Mouse (Mus musculus) embryo, embryonic 9.5 days (tissue): ENCODE data around the gene Ift27.

Experiments
- DNase-seq: peaks from one replicate; pipeline ENCODE4 v3.0.0-alpha.2; 2017; ENCODE audit errors: extremely low spot score

The Ift27 gene

DNA sequence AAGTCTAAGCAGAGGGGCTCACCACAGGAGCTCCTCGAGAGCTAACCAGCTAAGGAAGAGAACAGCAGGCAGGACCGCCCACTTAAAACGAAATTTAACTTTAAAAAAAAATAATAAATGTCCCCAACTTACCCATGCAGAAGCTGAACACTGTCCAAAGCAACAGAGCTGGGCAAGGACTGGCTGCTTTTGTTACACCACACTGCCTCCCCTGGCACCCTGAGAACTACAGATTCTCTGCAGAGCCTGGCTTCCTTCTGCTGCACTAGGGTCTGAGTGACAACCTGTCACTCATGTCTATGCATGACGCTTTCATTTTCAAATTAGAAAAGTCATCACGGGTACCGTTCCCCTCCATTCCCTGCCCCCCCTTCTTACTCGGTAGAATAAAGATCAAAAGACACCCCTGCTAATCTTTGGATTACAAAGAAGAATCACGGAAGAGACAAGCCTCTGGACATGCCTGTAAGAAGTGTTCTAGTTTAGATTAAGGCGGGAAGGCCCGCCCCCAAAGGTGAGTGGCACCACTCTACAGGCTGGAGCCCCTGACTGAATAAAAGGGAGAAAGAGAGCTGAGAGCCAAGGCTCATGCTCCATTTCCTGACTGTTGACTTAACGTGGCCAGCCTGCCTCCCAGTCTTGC is 1.5 kb downstream of the Ift27 start:
- no peak for DNase-seq

DNA sequence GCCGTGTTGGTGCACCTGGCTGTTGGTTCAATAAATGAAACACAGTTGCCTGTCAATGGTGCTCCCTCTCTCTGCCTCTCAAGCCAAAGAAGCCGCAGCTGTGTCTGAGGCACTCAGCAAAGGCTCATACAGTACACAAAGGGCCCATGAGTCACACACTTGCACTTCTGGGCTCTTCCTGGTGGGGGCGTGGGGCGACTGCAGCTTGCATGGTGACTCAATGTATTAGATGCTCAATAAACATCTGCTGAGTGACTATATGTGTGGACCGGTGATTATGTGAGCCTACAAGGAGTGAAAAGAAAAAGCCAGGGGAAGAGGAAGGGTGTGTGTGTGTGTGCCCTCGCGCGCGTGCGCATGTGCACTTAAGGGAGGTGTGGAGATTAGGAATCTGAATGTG is 2.3 kb downstream of the Ift27 start:
- DNase-seq, result no peak

DNA sequence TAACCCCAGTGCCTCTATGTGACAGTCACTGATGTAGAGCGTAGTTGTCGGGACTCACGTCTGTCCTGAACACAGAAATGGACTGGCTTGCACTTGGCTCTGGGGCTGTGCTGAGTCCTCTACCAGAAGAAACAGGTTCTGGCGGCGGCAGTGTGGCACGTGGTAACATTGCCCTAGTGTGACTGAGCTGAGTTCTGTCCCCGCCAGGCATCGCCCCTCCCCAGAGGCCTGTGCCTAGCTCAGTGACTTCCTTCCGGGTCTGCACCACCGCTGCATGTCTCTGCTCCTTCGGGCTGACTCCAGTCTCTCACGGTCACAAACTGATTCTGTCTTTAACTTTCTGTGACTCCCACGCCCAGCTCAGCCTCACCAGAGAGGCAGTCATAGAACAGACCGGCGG is 3.2 kb downstream of the Ift27 start:
- DNase-seq, result no peak

DNA sequence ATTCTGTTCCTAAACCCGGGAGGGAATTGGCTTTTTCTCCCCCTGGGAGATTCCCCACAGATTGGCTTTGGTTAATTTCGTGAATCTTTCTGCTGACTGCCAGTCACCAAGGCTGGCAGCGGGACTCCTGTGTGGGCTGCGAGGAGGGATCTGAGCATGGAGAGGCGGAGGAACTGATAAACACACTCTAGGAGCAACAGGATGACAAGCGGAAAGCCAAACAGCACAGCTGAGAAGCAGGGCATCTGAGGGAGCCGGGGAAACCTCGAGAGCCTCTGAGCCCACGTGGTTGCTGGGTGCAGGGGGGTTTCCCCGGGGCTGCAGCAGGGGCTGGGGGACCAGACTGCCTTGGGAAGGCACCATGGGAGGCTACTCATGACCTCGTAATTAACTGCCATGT is 4.3 kb downstream of the Ift27 start:
- no peak for DNase-seq

DNA sequence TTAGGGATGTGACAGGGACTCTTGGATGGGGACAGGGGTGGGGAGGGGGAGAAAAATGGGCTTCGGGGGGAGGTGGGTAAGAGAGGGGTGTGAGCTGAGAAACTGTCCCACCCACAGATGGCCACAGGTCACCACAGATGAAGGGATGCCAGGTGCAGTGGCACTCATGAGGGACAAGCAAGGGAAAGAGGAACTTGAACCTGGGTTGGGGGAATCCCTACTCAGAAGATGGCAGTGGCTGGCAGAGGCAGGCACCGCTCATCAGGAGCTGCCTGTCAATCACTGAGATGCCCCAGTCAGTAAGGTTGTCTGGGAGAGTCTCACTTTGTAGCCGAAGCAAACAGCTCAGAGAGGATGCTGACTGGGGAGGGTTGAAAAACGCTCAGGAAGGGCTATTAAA is 8.6 kb downstream of the Ift27 start:
- no peak for DNase-seq

DNA sequence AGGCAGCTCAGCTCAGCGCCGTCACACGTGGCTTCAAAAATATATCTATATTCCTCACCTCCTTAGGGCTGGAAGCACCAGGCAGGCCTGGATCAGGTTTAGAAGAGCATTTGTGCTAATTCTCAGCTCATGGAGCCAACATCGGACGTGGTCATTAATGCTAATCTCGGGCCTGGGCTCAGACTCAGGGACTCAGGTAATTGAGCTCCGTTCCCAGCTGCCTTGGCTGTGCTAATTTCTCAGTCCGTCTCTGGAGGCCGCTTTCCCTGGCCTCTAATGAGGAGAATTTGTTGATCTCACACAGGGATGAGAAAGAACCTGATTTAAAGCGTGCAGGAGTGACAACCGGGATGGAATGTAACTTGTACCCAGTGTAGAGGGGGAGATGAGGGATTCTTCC is 9.4 kb downstream of the Ift27 start:
- no peak for DNase-seq

DNA sequence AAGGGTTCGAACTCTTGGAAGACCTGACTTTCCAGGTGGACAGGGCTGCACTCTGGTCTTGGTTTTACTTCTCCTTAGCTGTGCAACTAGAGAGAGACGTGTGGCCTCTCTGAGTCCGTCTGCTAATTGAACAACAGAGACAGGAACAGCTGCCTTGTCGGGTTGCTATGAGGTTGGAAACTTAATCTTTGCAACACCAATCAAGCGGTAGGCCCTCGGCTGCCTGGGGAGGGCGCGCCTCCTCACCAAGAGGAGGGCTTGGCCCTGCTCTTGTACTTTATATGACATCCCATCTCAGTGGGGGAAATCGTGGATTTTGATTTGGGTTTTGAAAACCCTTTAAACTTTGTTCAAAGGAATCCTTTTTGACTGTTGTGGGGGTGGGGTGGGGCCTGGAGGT is 12.0 kb downstream of the Ift27 start:
- DNase-seq, result no peak

DNA sequence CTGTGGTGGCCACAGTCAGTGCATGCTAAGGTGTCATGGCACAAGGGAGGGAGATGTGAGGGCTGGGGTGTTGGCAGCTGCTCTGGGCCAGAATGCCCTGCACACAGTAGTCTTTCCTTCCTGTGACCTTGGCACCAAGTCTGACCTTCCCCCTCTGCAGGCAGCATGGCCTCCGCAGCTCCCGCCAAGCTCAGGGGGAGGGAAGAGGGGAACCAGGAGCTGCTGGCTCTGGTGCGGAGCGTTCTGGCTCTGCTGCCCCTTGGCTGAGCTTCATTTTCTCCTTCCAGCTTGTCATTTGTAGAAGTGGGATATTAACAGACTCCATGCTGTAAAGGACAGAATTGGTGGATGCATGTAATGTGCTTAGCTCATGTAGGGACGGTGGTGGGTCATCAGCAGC is 15.6 kb downstream of the Ift27 start:
- no peak for DNase-seq

DNA sequence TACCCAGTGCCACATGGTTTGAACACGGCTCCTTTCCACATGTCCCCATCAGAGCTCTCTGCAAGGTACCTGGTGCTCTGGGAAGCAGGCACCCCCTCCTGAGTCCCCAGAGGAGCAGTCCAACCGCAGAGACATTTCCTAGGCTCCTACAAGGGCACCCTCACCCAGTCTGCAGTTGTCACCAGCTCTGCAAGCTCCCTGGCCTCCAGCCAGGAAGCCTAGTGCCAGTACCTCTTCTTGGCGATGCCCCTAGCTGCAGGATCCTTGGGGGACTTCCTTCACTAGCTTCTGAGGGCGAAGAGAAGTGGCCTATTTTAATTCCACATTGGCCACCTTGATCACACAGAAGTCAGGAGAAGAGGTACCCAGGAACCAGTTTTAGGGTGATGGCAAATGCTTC is 16.1 kb downstream of the Ift27 start:
- no peak for DNase-seq

DNA sequence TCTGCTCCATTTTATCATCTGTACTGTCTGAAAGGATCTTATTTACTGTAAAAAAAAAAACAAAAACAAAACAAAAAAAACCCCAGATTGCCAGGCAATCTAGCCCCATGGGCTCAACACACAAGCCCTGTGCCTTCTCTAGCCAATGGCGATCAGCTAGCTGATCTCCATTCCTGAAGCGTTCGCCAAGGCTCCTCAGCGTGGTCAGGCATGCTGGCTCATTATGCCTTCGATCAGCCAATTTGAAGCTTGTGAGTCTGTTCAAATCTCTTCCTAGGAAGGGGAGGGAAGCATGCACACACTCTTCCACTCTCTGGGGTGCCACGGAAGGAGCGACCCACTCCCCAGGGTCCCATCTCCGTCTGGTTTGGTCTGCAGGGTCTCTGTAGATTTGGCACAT is 16.6 kb downstream of the Ift27 start:
- DNase-seq, result no peak

DNA sequence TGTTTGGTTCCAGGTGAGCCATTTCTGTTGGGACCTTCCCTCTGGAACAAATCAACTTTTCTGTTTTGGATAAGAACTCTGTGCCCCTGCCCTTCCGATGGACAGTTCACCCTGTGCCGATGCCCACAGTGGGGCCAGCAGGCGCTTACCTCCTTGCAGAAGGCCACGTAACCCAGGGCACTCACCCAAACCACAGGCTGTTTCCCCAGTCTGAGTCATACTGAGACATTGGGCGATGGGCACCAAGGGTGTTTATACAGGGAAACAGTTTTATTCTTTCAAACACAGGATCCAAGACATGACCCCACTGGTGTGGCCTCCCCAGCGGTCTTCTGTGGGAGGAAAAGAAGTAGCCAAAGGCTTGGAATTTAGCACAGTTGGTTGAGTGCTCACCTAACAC is 18.5 kb downstream of the Ift27 start:
- DNase-seq, result no peak

DNA sequence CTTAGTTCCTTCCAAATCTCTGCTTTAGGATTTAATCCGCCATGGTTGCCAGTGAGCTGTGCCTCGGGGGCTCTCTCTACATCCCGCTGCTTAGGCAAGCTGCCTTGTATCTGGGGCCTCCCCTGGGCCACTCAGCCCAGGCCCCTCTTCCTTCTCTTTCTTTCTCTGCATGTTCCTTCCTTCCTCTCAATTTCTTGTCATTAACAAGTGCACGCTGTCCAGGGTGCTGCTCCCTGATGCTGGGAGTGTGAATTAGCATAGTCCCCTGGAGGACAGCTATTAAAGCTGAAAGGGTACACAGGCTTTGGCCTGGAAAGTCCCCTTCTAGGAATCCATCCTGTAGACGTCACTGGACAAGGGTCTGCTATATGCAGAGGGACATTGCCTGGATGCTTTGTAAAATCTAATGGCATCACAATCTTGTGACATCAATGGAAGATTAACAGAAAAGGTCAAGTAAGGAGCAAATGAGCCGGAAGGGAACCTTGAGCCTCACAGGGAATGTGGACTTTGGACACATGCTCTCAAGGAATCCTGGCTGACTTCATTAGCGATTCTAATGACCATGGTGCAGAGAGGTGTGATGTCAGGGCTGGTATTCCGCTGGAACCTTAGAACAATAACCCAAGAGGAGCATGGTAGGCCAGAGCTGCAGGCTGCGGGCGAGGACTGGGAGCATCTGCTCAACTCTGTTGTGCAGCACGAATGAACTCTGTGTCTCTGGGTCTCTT is 20.7 kb downstream of the Ift27 start:
- no peak for DNase-seq

DNA sequence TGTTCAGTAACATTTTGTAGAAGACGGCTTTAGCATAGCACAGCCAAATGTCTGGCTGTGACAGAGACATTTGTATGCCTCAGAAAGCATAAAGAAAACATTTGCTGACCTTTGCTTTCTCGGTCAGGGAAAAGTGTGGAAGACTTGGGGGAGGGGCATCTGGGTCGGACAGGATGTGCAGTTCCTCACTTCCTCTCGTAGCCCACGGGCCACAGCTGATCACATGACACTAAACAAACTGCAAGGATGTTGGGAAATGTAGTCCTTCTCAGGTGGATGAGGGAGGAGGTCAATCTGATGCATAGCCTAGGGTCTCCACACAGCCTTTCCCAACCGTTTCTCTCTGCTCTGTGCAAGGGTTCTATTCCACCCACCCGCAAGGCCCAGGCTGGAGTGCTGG is 25.3 kb downstream of the Ift27 start:
- DNase-seq, result no peak

DNA sequence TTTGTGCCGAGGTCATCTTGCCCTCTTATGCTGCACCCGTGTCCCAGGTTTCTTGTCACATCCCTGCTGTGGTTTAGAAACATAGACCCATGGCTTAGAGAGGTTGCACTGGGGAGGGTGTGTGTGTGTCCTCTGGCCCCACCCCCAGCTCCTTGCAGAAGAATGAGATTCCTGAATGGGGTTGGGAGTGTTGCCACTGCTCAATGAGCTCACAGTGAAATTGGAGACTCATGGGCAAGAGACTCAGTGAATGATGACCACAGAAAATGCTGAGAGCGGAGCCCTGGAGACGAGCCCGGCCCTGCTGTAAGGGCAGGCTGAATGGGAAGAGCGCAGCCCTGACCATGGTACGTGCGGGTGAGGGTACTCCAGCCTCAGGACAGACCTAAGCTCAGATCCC is 33.7 kb downstream of the Ift27 start:
- DNase-seq, result no peak

DNA sequence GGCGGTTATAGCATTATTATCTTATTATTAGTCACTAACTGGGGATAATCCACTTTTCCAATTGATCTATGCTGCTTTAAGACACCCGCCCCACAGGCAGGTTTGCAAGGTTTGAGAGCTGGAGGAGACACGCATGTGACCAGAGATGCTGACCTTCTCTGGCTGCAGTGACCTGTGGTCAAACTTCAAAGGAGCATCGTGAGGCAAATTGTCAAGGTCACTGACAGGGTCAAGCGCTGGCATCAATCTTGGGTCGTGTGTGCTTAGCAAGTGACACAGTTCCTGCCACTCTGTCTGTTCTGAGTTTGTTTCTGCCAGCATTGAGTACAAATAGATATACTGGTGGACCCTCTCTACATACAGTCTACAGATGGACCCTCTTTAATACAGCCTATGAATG is 39.3 kb downstream of the Ift27 start:
- peak; percentile 61 for DNase-seq

DNA sequence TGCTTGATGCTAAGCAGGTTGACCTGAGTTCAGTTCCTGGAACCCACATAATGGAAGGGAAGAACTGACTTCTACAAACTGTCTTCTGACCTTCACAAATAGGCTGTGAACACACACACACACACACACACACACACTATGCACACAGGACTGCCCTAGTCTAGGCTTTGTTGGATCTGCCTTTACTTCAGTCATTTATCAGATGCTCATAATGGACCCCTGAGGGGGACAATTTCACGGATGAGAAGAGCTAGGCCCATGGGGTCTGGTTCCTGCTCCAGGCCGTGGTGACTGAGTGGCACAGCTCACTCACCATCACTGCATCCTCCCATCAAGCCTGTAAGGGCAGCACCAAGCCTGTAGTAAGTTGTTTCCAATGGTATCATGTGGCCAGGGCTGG is 40.5 kb downstream of the Ift27 start:
- DNase-seq, result no peak

DNA sequence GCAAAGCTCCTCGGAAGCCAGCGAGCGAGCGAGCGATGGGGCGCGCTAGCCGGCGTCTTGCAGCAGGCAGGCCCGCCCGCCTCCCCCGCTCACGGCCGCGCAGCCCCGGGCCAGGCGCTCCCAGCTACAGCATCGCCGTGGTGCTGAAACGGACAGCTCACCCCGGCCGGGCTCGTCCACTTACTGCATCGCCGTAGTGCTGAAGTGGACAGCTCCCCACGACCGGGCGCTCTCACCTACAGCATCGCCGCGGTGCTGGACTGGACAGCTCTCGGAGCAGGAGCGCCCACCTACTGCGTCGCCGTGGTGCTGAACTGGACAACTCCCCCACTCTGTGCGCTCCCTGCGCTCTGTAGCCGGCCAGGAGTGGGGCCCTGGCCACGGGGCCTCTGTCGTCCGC is 54.2 kb downstream of the Ift27 start, which contains the start of gene Cacng2:
Cacng2 (minus strand) TSS at position 325 of the 400 bp plus-strand sequence.
- peak; percentile 98 for DNase-seq

DNA sequence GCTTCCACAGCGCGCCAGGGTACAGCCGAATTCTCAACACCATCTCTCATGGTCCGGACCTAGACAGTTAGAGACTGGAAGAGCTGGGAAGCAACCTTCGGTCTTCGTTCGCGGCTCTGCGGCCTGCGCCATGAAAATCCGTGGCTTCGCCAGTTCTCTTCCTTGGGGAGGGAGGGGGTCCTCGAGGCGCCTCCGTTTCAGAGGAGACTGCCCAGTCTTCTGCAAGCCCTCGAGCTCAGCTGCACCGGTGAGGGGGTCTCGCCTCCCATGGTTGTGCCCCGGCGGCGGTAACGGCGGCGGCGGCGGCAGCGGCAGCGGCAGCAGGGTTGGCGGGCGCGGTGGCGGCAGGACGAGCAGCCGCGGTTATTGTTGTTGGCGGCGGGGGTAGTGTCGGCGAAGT is 54.7 kb downstream of the Ift27 start:
- DNase-seq, result no peak

DNA sequence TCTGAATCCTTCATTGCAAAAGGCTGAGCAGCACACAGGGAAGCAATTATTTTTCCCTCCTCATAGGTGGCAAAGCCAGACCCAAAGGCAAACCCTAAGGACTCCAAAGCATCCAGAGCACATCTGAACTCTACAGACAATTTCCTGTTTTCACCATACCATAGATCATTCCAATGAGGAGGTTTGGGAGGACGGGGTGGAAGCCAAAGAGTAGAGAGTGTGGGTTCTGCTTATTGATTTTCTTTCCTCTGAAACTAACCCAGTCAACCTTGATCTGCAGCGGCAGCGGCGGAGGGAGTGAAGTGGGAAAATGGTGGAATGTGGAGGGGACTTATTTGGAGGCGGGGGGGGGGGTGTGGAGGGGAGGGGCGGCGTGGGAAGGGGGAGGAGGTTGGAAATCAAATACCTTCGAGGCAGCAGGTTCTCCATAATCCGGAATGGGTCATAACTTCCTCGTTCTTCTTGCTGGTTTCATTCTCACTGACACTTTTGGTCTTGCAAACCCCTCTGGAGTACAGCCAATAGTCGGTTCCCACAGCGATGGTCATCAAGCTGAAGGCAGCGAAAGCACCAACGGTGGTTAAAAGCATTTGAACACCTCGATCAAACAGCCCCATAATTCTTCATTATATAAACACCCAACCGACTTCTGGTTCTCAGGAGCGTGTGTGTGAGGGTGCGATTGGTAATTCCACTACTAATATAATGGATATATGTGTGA is 55.5 kb downstream of the Ift27 start:
- no peak for DNase-seq

DNA sequence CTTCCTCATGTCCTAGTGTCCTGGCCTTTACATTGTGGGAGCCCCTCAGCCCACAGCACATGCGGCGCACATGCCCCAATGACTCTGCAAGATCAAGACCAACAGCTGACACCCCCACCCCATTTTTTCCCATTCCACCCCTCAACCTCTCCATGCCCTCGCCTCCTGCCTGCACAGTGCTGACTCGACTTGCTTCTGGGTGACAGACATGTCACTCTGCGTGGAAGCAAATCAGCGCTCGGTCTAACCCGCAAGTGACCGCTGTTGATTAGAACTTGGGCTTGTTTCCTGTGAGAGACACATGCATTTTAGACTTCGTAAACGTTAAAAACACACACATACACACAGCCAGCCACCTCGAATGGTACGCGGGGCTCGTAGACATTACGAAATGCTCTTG is 56.2 kb downstream of the Ift27 start:
- DNase-seq, result no peak

DNA sequence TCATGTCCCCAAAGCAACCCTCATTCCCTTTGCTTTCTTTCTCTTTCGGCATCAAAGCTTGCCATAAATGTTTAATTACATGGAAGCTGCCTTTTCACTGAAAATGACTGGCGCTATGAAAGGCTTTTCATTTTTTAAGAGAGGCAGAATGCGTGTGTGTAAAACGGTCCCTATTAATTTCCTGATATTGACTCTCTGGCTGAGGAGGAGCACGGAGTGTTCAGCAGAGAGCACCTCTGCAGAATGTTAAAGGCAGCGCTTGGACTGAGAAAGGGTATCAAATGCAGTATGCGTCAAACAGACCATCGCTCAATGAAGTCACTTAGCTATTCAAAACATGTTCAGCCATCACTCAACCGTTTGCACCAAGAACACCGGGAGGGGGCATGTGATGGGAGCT is 57.0 kb downstream of the Ift27 start:
- DNase-seq, result no peak

DNA sequence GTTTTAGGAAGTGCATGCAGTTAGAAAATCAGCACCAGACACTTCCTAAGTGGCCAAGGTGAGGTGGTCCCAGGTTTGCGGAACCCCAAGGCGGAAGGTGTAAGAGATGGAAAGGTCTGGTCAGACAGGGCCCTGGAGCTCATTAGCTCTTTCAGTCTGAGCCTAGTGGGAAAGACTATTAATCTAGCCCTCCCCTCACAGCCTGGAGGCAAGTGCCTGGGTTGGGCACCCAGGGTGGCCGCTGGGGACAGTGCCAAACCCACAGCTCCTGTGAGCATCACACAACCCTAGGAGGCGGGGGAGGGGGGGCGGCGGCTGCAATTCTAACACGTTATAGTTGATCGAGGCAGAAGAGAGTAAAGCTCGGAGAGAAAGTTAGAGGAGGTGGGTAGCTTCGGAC is 57.7 kb downstream of the Ift27 start:
- no peak for DNase-seq
